Mouse (Mus musculus): ENCODE measurements around the gene Ccdc17. TPM values are rescaled to one million over a fixed set of nuclear protein-coding genes. Genes with fewer than 3 reads are reported as not detected.

Gene Ccdc17
- polyA plus RNA-seq, 1 experiment from 2014 or later = 46.2 TPM

DNA sequence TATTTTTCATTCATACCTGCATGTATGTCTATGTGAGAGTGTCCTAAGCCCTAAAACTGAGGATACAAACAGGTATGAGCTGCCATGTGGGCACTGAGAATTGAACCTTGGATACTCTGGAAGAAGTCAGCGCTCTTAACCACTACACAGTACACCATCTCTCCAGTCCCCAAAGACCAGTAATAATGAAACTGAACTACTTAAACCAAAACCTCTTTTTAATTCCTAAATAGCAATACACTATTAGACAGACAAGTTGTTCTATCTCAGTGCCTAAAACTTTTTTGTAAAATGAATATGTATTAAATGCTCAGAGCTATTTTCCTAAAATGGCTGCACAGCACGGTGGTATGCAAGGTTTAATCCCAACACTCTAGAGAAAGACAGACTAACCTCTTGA is 18.8 kb downstream of the Ccdc17 start:
- no peak for DNase-seq (ENCODE audit: low spot score)
- H3K4me2 ChIP-seq (replicated peaks; ENCODE audit: low read depth, low read length) = no peak overlapping the region

DNA sequence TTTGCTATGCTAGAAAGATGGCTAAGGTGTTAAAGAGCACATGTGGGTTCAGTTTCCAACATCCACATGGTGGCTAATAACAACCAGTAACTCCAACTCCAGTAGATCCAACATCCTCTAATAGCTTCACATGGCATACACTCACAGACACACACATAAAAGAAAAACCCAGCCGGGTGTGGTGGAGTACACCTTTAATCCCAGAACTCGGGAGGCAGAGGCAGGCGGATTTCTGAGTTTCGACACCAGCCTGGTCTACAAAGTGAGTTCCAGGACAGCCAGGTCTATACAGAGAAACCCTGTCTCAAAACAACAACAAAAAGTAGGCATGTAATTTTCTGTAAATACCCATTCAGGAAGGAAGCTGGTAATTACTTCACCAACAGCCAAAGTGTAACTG is 28.4 kb downstream of the Ccdc17 start:
- Histone ChIP-seq H3K9ac (replicated peaks; ENCODE audit: low read depth) (no peak overlapping the region), H3K27me3 (replicated peaks; ENCODE audit: insufficient read depth, low read length) (no peaks in the 10 kb centered on the region), H3K9me3 (ENCODE audit: low read length) (no peaks in the 10 kb centered on the region), H3K4me3 (ENCODE audit: low read depth, low read length) (no peak overlapping the region), H3K36me3 (ENCODE audit: insufficient read depth, low read length) (no peaks in the 10 kb centered on the region), H3K4me1 (ENCODE audit: insufficient read depth, low read depth, low read length) (no peaks in the 10 kb centered on the region), H3K4me2 (replicated peaks; ENCODE audit: low read depth, low read length) (no peak overlapping the region), H3K27ac (ENCODE audit: low read length) (no peak overlapping the region)
- no peak for DNase-seq (ENCODE audit: low spot score)
- TF ChIP-seq CTCF (IDR thresholded peaks at IDR 0.05) (no peak), EP300 (IDR thresholded peaks at IDR 0.05) (no peak)
- 92% methylated on average over 4 of the region's 4 CpGs for WGBS
- ATAC-seq = no peak

More for the DNA sequence above, 18.8 kb downstream of the Ccdc17 start:
- ATAC-seq = no peak
- Histone ChIP-seq H3K4me1 (ENCODE audit: insufficient read depth, low read depth, low read length) (no peaks in the 10 kb centered on the region), H3K36me3 (ENCODE audit: insufficient read depth, low read length) (0 out of 2 replicates have a peak, but pooled peaks cover 7% of the 10 kb centered on the region), H3K27me3 (replicated peaks; ENCODE audit: insufficient read depth, low read length) (no peaks in the 10 kb centered on the region), H3K4me3 (ENCODE audit: low read depth, low read length) (no peak overlapping the region), H3K9ac (replicated peaks; ENCODE audit: low read depth) (no peak overlapping the region), H3K27ac (ENCODE audit: low read length) (no peak overlapping the region), H3K9me3 (ENCODE audit: low read length) (no peaks in the 10 kb centered on the region)
- no peak for TF ChIP-seq EP300 (IDR thresholded peaks at IDR 0.05)
- TF ChIP-seq CTCF (IDR thresholded peaks at IDR 0.05) = no peak
- WGBS = 94% methylated on average over 2 of the region's 2 CpGs

- H3K4me2 ChIP-seq (replicated peaks; ENCODE audit: low read depth, low read length) = peak overlapping the region; percentile 55
- peak; percentile 82 for ATAC-seq
Observed at GRCm38 (mm10) chr4:116626658-116627358, 30.4 kb downstream of the Ccdc17 start.

GRCm38 (mm10) chr4:116627359-116627716 is 30.9 kb downstream of the Ccdc17 start:
- DNase-seq (ENCODE audit: low spot score) (peak; percentile 96), ATAC-seq (peak; percentile 95)
- no peaks in the 10 kb centered on the region for H3K36me3 ChIP-seq (ENCODE audit: insufficient read depth, low read length)
- peak overlapping the region; percentile 99 for H3K4me3 ChIP-seq (ENCODE audit: low read depth, low read length)
- H3K9ac ChIP-seq (replicated peaks; ENCODE audit: low read depth) = peak overlapping the region; percentile 68
- no peaks in the 10 kb centered on the region for H3K9me3 ChIP-seq (ENCODE audit: low read length)
- peak overlapping the region; percentile 92 for H3K27ac ChIP-seq (ENCODE audit: low read length)
- WGBS = under 1% methylated on average over 13 of the region's 13 CpGs
- no peaks in the 10 kb centered on the region for H3K4me1 ChIP-seq (ENCODE audit: insufficient read depth, low read depth, low read length)
- no peaks in the 10 kb centered on the region for H3K27me3 ChIP-seq (replicated peaks; ENCODE audit: insufficient read depth, low read length)
- TF ChIP-seq CTCF (IDR thresholded peaks at IDR 0.05) (no peak), EP300 (IDR thresholded peaks at IDR 0.05) (no peak)
- peak overlapping the region; percentile 55 for H3K4me2 ChIP-seq (replicated peaks; ENCODE audit: low read depth, low read length)

More at GRCm38 (mm10) chr4:116626658-116627358, 30.4 kb downstream of the Ccdc17 start:
- 1% methylated on average over 45 of the region's 53 CpGs for WGBS
- Histone ChIP-seq H3K27me3 (replicated peaks; ENCODE audit: insufficient read depth, low read length) (no peaks in the 10 kb centered on the region), H3K4me3 (ENCODE audit: low read depth, low read length) (peak overlapping the region; percentile 99), H3K9ac (replicated peaks; ENCODE audit: low read depth) (peak overlapping the region; percentile 68), H3K27ac (ENCODE audit: low read length) (peak overlapping the region; percentile 92), H3K9me3 (ENCODE audit: low read length) (no peaks in the 10 kb centered on the region), H3K4me1 (ENCODE audit: insufficient read depth, low read depth, low read length) (no peaks in the 10 kb centered on the region), H3K36me3 (ENCODE audit: insufficient read depth, low read length) (no peaks in the 10 kb centered on the region)
- TF ChIP-seq CTCF (IDR thresholded peaks at IDR 0.05) (peak; percentile 26), EP300 (IDR thresholded peaks at IDR 0.05) (no peak)
- peak; percentile 93 for DNase-seq (ENCODE audit: low spot score)

DNA sequence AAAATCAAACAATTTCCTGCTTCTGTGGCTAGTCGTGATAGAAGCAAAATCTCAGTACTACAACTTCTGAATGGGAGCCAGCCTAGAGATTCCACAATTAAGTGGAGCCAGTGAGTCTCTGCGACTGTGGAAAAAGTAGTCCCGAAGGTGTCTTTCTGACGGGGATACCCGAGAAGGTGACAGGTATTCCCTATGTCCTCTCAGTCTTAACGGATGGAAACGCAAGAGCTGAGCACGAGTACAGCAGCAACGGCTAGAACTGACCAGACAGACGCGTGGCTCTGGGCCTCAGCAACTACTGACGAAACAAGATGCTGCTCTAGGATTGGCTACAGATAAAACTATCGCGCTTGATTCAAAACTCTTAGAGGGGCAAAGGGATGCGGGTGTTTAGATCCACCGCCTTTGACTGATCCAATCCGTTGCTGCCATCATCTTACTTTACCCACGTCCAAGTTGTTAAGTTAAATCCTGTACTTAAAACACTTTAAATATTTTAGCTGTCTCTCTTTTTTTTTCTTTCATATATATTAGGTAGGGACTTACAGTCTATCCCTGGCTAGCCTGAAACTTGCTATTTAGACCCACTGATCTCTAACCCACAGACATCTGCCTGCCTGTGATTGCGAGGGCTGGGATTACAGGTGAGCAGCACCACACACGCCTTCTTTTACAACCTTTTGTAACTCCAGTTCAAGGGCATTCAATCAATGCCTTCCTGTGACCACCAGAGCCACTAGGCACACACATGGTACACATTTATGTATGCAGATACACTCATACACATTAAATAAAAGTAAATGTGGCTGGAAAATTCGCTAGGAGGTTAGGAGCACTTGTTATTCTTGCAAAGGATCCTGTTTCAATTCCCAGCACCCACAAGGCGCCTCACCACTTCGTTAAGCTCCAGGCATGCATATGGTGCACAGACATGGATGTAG is 31.5 kb downstream of the Ccdc17 start, which contains the start of gene Nasp:
Gene Nasp, minus strand, starts transcription at position 220 of the 941 bp plus-strand sequence.
- ATAC-seq (peak; percentile 92), DNase-seq (ENCODE audit: low spot score) (peak; percentile 95)
- Histone ChIP-seq H3K27me3 (replicated peaks; ENCODE audit: insufficient read depth, low read length) (no peaks in the 10 kb centered on the region), H3K4me2 (replicated peaks; ENCODE audit: low read depth, low read length) (peak within 1 kb of the TSS; percentile 55), H3K36me3 (ENCODE audit: insufficient read depth, low read length) (no peaks in the 10 kb centered on the region), H3K9ac (replicated peaks; ENCODE audit: low read depth) (peak within 1 kb of the TSS; percentile 68), H3K4me1 (ENCODE audit: insufficient read depth, low read depth, low read length) (no peaks in the 10 kb centered on the region), H3K27ac (ENCODE audit: low read length) (peak within 1 kb of the TSS; percentile 92), H3K9me3 (ENCODE audit: low read length) (no peaks in the 10 kb centered on the region), H3K4me3 (ENCODE audit: low read depth, low read length) (peak within 1 kb of the TSS; percentile 99)
- no peak for TF ChIP-seq CTCF (IDR thresholded peaks at IDR 0.05)
- no peak for TF ChIP-seq EP300 (IDR thresholded peaks at IDR 0.05)
- 8% methylated on average over 23 of the region's 23 CpGs for WGBS

DNA sequence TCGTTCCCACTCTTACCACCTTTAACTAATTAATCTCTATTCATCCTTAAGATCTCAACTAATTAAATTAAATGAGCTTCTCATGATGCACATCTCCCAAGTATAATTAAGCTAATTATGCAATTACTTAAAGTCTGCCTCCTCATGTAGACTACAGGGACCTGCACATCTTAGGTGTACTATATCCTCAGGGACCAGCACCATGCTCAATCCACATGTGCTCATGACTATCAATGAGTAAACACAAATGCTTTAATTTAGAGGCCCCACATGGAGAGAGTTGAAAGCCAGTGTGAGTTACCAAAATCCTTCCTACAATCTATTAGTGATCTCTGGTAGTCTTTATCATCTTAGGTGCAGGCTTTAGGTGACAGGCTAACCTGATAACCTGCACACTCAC is 38.7 kb downstream of the Ccdc17 start:
- Histone ChIP-seq H3K4me3 (ENCODE audit: low read depth, low read length) (no peak overlapping the region), H3K4me1 (ENCODE audit: insufficient read depth, low read depth, low read length) (no peaks in the 10 kb centered on the region), H3K27me3 (replicated peaks; ENCODE audit: insufficient read depth, low read length) (no peaks in the 10 kb centered on the region), H3K36me3 (ENCODE audit: insufficient read depth, low read length) (peaks cover 30% of the 10 kb centered on the region), H3K9me3 (ENCODE audit: low read length) (no peaks in the 10 kb centered on the region), H3K27ac (ENCODE audit: low read length) (no peak overlapping the region), H3K4me2 (replicated peaks; ENCODE audit: low read depth, low read length) (no peak overlapping the region), H3K9ac (replicated peaks; ENCODE audit: low read depth) (no peak overlapping the region)
- WGBS = 94% methylated on average over 1 of the region's 1 CpGs
- no peak for DNase-seq (ENCODE audit: low spot score)
- ATAC-seq = no peak
- TF ChIP-seq CTCF (IDR thresholded peaks at IDR 0.05) = no peak
- TF ChIP-seq EP300 (IDR thresholded peaks at IDR 0.05) = no peak
